Mouse (Mus musculus): ENCODE results near the gene Cdk4.

DNA sequence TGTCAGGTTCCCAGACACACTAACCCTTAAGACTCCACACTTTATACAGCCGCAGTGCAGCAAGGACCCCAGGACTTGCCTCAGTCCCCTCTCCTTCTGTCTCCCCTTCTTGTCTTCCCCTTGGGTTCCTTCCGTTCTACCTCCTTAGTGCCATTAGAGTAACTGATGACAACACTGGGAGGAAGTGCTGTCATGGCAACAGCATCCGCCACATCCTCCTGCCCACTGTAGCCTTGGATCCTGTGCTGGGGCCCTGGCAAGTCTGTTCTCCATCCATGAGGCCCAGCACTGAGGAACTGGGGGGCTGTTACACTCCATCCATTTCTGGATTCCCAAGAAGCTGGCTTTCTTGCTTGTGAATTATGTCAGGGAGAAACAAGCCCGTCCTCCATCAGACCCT, 12.7 kb downstream of the Cdk4 start:
- TF ChIP-seq POLR2A (IDR thresholded peaks at IDR 0.05; ENCODE audit: insufficient read length, low read depth) (no peak), TCF3 (IDR thresholded peaks at IDR 0.05; ENCODE audit: insufficient read length, low read depth) (no peak), USF1 (IDR thresholded peaks at IDR 0.05; ENCODE audit: low read depth) (no peak), MAX (IDR thresholded peaks at IDR 0.05; ENCODE audit: low read depth) (no peak), CEBPB (IDR thresholded peaks at IDR 0.05; ENCODE audit: insufficient read depth, poor library complexity, severe bottlenecking) (no peak)

Data from myocyte (in vitro differentiated cells).